Mouse (Mus musculus) forebrain, embryonic 10.5 days (tissue): ENCODE data around the gene Nol6. TPM values are rescaled to one million over a fixed set of nuclear protein-coding genes. Genes with fewer than 3 reads are reported as not detected.

Experiments
- DNase-seq: peaks from one replicate; pipeline ENCODE4 v3.0.0-alpha.2; 2017; ENCODE audit warnings: low spot score; ENCODE audit errors: extremely low spot score
- H3K27ac ChIP-seq: fragments of 300-500 bp; sonication (generic); 2 replicates; pipeline ENCODE4 v1.5.1; 2016; ENCODE audit warnings: mild to moderate bottlenecking
- H3K27me3 ChIP-seq: fragments of 300-500 bp; sonication (generic); 2 replicates; pipeline ENCODE4 v1.6.1; 2016; ENCODE audit warnings: mild to moderate bottlenecking; ENCODE audit not compliant: poor library complexity, severe bottlenecking
- H3K36me3 ChIP-seq: fragments of 300-500 bp; sonication (generic); replicated peaks from 2 replicates; pipeline ENCODE4 v1.6.1; 2016; ENCODE audit warnings: mild to moderate bottlenecking, moderate library complexity
- H3K4me1 ChIP-seq: fragments of 300-500 bp; sonication (generic); 2 replicates; pipeline ENCODE4 v1.6.1; 2016
- H3K4me3 ChIP-seq: fragments of 300-500 bp; sonication (generic); 2 replicates; pipeline ENCODE4 v1.5.1; 2016; ENCODE audit warnings: mild to moderate bottlenecking, moderate library complexity
- H3K9me3 ChIP-seq: fragments of 300-500 bp; sonication (generic); 2 replicates; pipeline ENCODE4 v1.6.1; 2016; ENCODE audit warnings: mild to moderate bottlenecking, moderate library complexity
- WGBS: fragments of 180-500 bp; shearing (Covaris S2); methylation state at CpG from one replicate; pipeline ENCODE4 v1.1.7; 2016; 5-methylcytosine and 5-hydroxymethylcytosine counted together
- polyA plus RNA-seq: library from polyadenylated mRNA; unstranded; fragments of >200 nt; fragmentation: Nextera tagmentation; extraction: Ambion mirVana; gene quantifications from 2 replicates; pipeline ENCODE4 v1.2.1, GENCODE M21; 2016

Gene Nol6
- polyA plus RNA-seq, 1 experiment from 2014 or later = 36.9 TPM

- no peaks in the 10 kb centered on the region for H3K27me3 ChIP-seq
- no peaks in the 10 kb centered on the region for H3K4me1 ChIP-seq
- no peaks in the 10 kb centered on the region for H3K9me3 ChIP-seq
- no peak overlapping the region for H3K4me3 ChIP-seq
- H3K27ac ChIP-seq = no peak overlapping the region
- peaks cover 59% of the 10 kb centered on the region for H3K36me3 ChIP-seq
- DNase-seq = no peak
- WGBS = 74% methylated on average over 9 of the region's 9 CpGs
Measured at GRCm38 (mm10) chr4:41114358-41115070, 9.7 kb downstream of the Nol6 start.

GRCm38 (mm10) chr4:41108717-41109425 lies 15.4 kb downstream of the Nol6 start:
- Histone ChIP-seq H3K27ac (no peak overlapping the region), H3K9me3 (no peaks in the 10 kb centered on the region), H3K27me3 (no peaks in the 10 kb centered on the region), H3K4me1 (no peaks in the 10 kb centered on the region), H3K4me3 (no peak overlapping the region), H3K36me3 (peaks cover 3% of the 10 kb centered on the region)
- 85% methylated on average over 10 of the region's 10 CpGs for WGBS
- DNase-seq = no peak

- H3K27ac ChIP-seq = no peak overlapping the region
- H3K9me3 ChIP-seq = no peaks in the 10 kb centered on the region
- H3K4me3 ChIP-seq = no peak overlapping the region
- no peak for DNase-seq
- no peaks in the 10 kb centered on the region for H3K36me3 ChIP-seq
- 85% methylated on average over 4 of the region's 4 CpGs for WGBS
- H3K27me3 ChIP-seq = no peaks in the 10 kb centered on the region
- no peaks in the 10 kb centered on the region for H3K4me1 ChIP-seq
Measured at GRCm38 (mm10) chr4:41107440-41107839, 16.8 kb downstream of the Nol6 start.

- no peak for DNase-seq
- H3K4me1 ChIP-seq = peaks cover 12% of the 10 kb centered on the region
Measured at GRCm38 (mm10) chr4:41102901-41103300, 21.4 kb downstream of the Nol6 start.

GRCm38 (mm10) chr4:41100986-41101385 lies 23.3 kb downstream of the Nol6 start:
- Histone ChIP-seq H3K36me3 (no peaks in the 10 kb centered on the region), H3K9me3 (no peaks in the 10 kb centered on the region), H3K4me1 (peaks cover 23% of the 10 kb centered on the region), H3K27ac (no peak overlapping the region), H3K27me3 (peaks cover 40% of the 10 kb centered on the region), H3K4me3 (no peak overlapping the region)
- 52% methylated on average over 1 of the region's 1 CpGs for WGBS
- DNase-seq = no peak

More at GRCm38 (mm10) chr4:41102901-41103300, 21.4 kb downstream of the Nol6 start:
- no peak overlapping the region for H3K27ac ChIP-seq
- no peaks in the 10 kb centered on the region for H3K36me3 ChIP-seq
- H3K4me3 ChIP-seq = no peak overlapping the region
- peaks cover 21% of the 10 kb centered on the region for H3K27me3 ChIP-seq
- no peaks in the 10 kb centered on the region for H3K9me3 ChIP-seq

GRCm38 (mm10) chr4:41098577-41098951 lies 25.7 kb downstream of the Nol6 start:
- DNase-seq = no peak
- peak overlapping the region; percentile 58 for H3K4me3 ChIP-seq
- H3K4me1 ChIP-seq = peaks cover 34% of the 10 kb centered on the region
- peaks cover 50% of the 10 kb centered on the region for H3K27me3 ChIP-seq
- no peaks in the 10 kb centered on the region for H3K9me3 ChIP-seq
- 21% methylated on average over 11 of the region's 11 CpGs for WGBS
- no peaks in the 10 kb centered on the region for H3K36me3 ChIP-seq
- H3K27ac ChIP-seq = no peak overlapping the region

GRCm38 (mm10) chr4:41097871-41098576 lies 26.2 kb downstream of the Nol6 start, which contains the start of gene Aqp3:
Gene Aqp3 (minus strand): TSS chr4:41098183.
- Histone ChIP-seq H3K27me3 (peaks cover 50% of the 10 kb centered on the region), H3K9me3 (no peaks in the 10 kb centered on the region)

DNA sequence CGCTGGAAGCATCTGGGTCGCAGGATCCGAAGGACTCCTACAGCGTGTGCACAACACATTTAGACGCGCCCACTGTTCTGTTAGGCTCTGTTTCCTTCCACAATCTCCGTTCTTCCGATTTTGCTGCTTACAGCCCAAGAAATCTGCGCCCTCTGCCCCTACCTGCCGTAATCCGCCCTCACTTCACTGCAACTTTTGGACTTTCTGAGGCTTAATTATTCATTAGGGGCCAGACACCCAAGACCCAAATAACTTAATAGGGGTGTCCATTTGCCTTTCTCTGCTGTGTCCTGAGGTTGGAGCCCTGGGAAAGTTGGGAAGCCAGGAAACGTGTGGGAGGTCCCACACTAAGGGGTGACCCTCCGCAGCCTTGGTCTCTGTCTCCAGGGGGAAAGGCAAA lies 26.9 kb downstream of the Nol6 start:
- peak overlapping the region; percentile 58 for H3K4me3 ChIP-seq
- peaks cover 34% of the 10 kb centered on the region for H3K4me1 ChIP-seq
- no peak for DNase-seq
- WGBS = 40% methylated on average over 13 of the region's 13 CpGs
- H3K9me3 ChIP-seq = no peaks in the 10 kb centered on the region
- peaks cover 50% of the 10 kb centered on the region for H3K27me3 ChIP-seq
- H3K27ac ChIP-seq = no peak overlapping the region
- H3K36me3 ChIP-seq = no peaks in the 10 kb centered on the region

More at GRCm38 (mm10) chr4:41097871-41098576, 26.2 kb downstream of the Nol6 start, which contains the start of gene Aqp3:
- Histone ChIP-seq H3K4me3 (peak within 1 kb of the TSS; percentile 58), H3K27ac (peak within 1 kb of the TSS; percentile 58), H3K4me1 (peaks cover 34% of the 10 kb centered on the region), H3K36me3 (no peaks in the 10 kb centered on the region)
- peak; percentile 38 for DNase-seq
- WGBS = under 1% methylated on average over 42 of the region's 42 CpGs

GRCm38 (mm10) chr4:41096794-41097193 lies 27.5 kb downstream of the Nol6 start:
- no peak overlapping the region for H3K27ac ChIP-seq
- DNase-seq = peak; percentile 24
- peaks cover 34% of the 10 kb centered on the region for H3K4me1 ChIP-seq
- peaks cover 50% of the 10 kb centered on the region for H3K27me3 ChIP-seq
- H3K36me3 ChIP-seq = no peaks in the 10 kb centered on the region
- no peaks in the 10 kb centered on the region for H3K9me3 ChIP-seq
- 72% methylated on average over 5 of the region's 5 CpGs for WGBS
- H3K4me3 ChIP-seq = peak overlapping the region; percentile 13; the same call in 1 of the 2 replicates

- 71% methylated on average over 8 of the region's 8 CpGs for WGBS
- Histone ChIP-seq H3K27me3 (peaks cover 50% of the 10 kb centered on the region), H3K9me3 (no peaks in the 10 kb centered on the region), H3K4me3 (peak overlapping the region; percentile 13), H3K36me3 (no peaks in the 10 kb centered on the region), H3K27ac (no peak overlapping the region), H3K4me1 (peaks cover 39% of the 10 kb centered on the region)
- DNase-seq = no peak
Measured at GRCm38 (mm10) chr4:41096169-41096568, 28.1 kb downstream of the Nol6 start.

DNA sequence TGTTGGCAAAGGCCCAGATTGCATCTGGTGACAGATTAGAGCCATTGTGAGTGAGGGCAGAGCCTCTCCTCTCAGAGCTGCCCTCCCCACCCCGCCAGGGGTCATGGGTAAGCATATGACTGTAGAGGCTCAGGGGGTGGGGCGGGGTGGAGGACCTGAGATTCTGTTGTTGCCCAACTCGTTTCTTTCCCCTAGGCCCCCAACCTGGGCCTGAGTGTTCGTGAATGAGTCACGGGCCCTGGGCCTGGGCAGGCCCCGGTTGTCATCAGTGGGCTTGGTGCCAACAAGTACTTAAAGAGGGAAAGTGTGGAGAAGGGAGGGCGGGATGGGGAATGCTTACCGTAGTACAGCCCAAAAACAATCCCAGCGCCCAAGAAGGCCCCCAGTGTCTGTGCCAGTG lies 29.9 kb downstream of the Nol6 start:
- peaks cover 41% of the 10 kb centered on the region for H3K4me1 ChIP-seq
- no peak overlapping the region for H3K27ac ChIP-seq
- no peak for DNase-seq
- H3K36me3 ChIP-seq = no peaks in the 10 kb centered on the region
- no peak overlapping the region for H3K4me3 ChIP-seq
- peaks cover 43% of the 10 kb centered on the region for H3K27me3 ChIP-seq
- H3K9me3 ChIP-seq = no peaks in the 10 kb centered on the region
- 83% methylated on average over 9 of the region's 9 CpGs for WGBS

- Histone ChIP-seq H3K36me3 (no peaks in the 10 kb centered on the region), H3K27me3 (peaks cover 29% of the 10 kb centered on the region), H3K27ac (no peak overlapping the region), H3K4me3 (no peak overlapping the region), H3K4me1 (peaks cover 35% of the 10 kb centered on the region), H3K9me3 (no peaks in the 10 kb centered on the region)
- no peak for DNase-seq
- WGBS = 84% methylated on average over 1 of the region's 1 CpGs
Measured at GRCm38 (mm10) chr4:41092958-41093357, 31.3 kb downstream of the Nol6 start.

DNA sequence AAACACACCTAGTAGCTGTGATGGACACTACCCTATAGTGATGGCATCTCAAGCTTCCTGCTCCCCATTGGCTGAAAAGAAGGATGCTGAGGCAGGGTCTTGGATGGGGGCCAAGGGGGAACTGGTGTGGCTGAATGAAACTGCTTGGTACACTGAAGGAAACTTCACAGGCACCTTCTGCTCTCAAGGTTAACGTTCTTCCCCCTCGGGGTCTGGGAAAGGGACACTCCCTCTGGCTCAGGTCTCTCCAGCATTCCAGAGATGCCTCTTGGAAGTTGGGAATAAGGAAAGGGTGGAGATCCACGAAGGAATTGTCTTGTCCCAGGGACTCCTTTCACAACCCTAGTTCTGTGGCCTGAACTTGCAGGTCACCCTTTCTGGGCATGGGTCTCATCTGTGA lies 32.9 kb downstream of the Nol6 start:
- WGBS = 79% methylated on average over 3 of the region's 3 CpGs
- peaks cover 14% of the 10 kb centered on the region for H3K27me3 ChIP-seq
- H3K9me3 ChIP-seq = no peaks in the 10 kb centered on the region
- no peak for DNase-seq
- H3K36me3 ChIP-seq = no peaks in the 10 kb centered on the region
- H3K4me3 ChIP-seq = no peak overlapping the region
- no peak overlapping the region for H3K27ac ChIP-seq
- peaks cover 27% of the 10 kb centered on the region for H3K4me1 ChIP-seq
